Mouse (Mus musculus) myocyte (in vitro differentiated cells): Measurements from ENCODE around the gene Tns2. TPM values are rescaled to one million over a fixed set of nuclear protein-coding genes. Genes with fewer than 3 reads are reported as not detected.

Experiments
- H3K27me3 ChIP-seq: one replicate; pipeline ENCODE4 v1.6.1; 2011; ENCODE audit not compliant: control insufficient read depth, insufficient read depth, insufficient read length
- H3K36me3 ChIP-seq: one replicate; pipeline ENCODE4 v1.6.1; 2011; ENCODE audit not compliant: control insufficient read depth, insufficient read depth
- H3K4me2 ChIP-seq: one replicate; pipeline ENCODE4 v1.6.1; 2011; ENCODE audit warnings: low read depth, control low read depth
- H3K4me3 ChIP-seq: one replicate; pipeline ENCODE4 v1.5.1; 2011; ENCODE audit warnings: mild to moderate bottlenecking, control low read depth, moderate library complexity
- H3K79me2 ChIP-seq: one replicate; pipeline ENCODE4 v1.6.1; 2011; ENCODE audit not compliant: control insufficient read depth, insufficient read depth
- H3ac ChIP-seq: one replicate; pipeline ENCODE4 v1.6.1; 2011; ENCODE audit not compliant: control insufficient read depth, insufficient read length
- CEBPB ChIP-seq: IDR thresholded peaks from 2 replicates; pipeline ENCODE4 v1.6.1; 2011; ENCODE audit warnings: mild to moderate bottlenecking, moderate library complexity; ENCODE audit not compliant: poor library complexity, insufficient read depth, severe bottlenecking
- E2F4 ChIP-seq: IDR thresholded peaks from one replicate; pipeline ENCODE4 v1.6.1; 2011; ENCODE audit warnings: mild to moderate bottlenecking, control low read depth, moderate library complexity; ENCODE audit not compliant: insufficient read depth
- MAX ChIP-seq: IDR thresholded peaks from one replicate; pipeline ENCODE4 v1.6.1; 2011; ENCODE audit warnings: low read depth, mild to moderate bottlenecking, control low read depth
- MYOD1 ChIP-seq, 3 experiments: IDR thresholded peaks; one replicate each; pipeline ENCODE4 v1.6.1; 2011; ENCODE audit warnings: control low read depth in 2 of 3, low read depth in 2 of 3, mild to moderate bottlenecking in 2 of 3, moderate library complexity in 1 of 3; ENCODE audit not compliant: insufficient read length in 2 of 3, control insufficient read depth in 1 of 3
- MYOG ChIP-seq, 3 experiments: IDR thresholded peaks; one replicate each; pipeline ENCODE4 v1.6.1; 2011; ENCODE audit warnings: control low read depth in 2 of 3, low read depth in 2 of 3, mild to moderate bottlenecking in 2 of 3; ENCODE audit not compliant: insufficient read length in 2 of 3, control insufficient read depth in 1 of 3, insufficient read depth in 1 of 3
- POLR2A ChIP-seq: IDR thresholded peaks from one replicate; pipeline ENCODE4 v1.6.1; 2011; ENCODE audit warnings: low read depth, mild to moderate bottlenecking, control low read depth, moderate library complexity; ENCODE audit not compliant: insufficient read length
- POLR2AphosphoS2 ChIP-seq: IDR thresholded peaks from one replicate; pipeline ENCODE4 v1.6.1; 2011; ENCODE audit warnings: low read depth, control low read depth; ENCODE audit not compliant: insufficient read length
- REST ChIP-seq: IDR thresholded peaks from one replicate; pipeline ENCODE4 v1.6.1; 2011; ENCODE audit warnings: mild to moderate bottlenecking, control low read depth, moderate library complexity; ENCODE audit not compliant: insufficient read depth, insufficient read length
- SRF ChIP-seq: IDR thresholded peaks from one replicate; pipeline ENCODE4 v1.6.1; 2011; ENCODE audit warnings: low read depth; ENCODE audit not compliant: control insufficient read depth, insufficient read length
- TCF12 ChIP-seq: IDR thresholded peaks from one replicate; pipeline ENCODE4 v1.6.1; 2011; ENCODE audit warnings: mild to moderate bottlenecking, control low read depth; ENCODE audit not compliant: poor library complexity, insufficient read depth, severe bottlenecking
- TCF3 ChIP-seq: IDR thresholded peaks from one replicate; pipeline ENCODE4 v1.6.1; 2011; ENCODE audit warnings: low read depth, control low read depth; ENCODE audit not compliant: insufficient read length
- USF1 ChIP-seq: IDR thresholded peaks from one replicate; pipeline ENCODE4 v1.6.1; 2011; ENCODE audit warnings: low read depth, mild to moderate bottlenecking, control low read depth, moderate library complexity
- polyA plus RNA-seq: library from polyadenylated mRNA; unstranded; fragments of >200 nt; fragmentation: generic; extraction: Trizol; gene quantifications from one replicate; pipeline ENCODE4 v1.2.1, GENCODE M21; 2012; ENCODE audit warnings: missing spikeins

Gene Tns2
- polyA plus RNA-seq, 1 experiment, result 128 TPM

DNA sequence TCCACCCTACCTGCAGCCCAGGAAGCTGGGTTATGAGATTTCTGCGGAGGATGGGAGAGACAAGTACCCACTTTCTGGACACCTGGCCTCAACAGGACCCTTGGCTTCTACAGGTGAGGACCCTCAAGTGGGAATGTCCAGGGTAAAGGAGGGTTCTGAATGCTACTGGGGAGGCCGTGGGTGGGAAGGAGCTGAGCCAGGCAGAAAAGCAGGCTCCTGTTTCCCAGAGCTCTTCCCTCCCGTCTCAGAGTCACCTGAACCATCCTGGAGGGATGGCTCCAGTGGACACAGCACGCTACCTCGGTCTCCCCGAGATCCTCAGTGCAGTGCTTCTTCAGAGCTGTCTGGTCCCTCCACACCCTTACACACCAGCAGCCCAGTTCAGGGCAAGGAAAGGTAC, 12.0 kb downstream of the Tns2 start:
- no peaks in the 10 kb centered on the region for H3K27me3 ChIP-seq
- no peak overlapping the region for H3ac ChIP-seq
- H3K79me2 ChIP-seq, result peaks cover 9% of the 10 kb centered on the region
- TF ChIP-seq TCF3 (no peak), TCF12 (no peak), POLR2A (no peak), POLR2AphosphoS2 (peak; percentile 64)
- H3K4me2 ChIP-seq, result no peak overlapping the region
- H3K4me3 ChIP-seq, result no peak overlapping the region
- H3K36me3 ChIP-seq, result peaks cover 83% of the 10 kb centered on the region

DNA sequence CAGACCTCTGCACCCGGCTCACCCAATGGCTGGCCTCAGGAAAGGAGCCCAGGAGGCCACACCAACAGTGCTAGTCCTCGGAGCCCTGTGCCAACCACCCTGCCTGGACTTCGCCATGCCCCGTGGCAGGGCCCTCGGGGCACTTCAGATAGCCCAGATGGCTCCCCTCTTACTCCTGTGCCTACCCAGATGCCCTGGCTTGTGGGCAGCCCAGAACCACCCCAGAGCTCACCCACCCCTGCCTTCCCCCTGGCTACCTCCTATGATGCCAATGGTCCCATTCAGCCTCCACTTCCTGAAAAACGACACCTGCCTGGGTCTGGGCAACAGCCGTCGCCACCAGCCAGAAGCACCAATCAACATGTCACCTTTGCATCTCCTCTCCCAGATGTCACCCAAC, 12.6 kb downstream of the Tns2 start:
- peaks cover 78% of the 10 kb centered on the region for H3K36me3 ChIP-seq
- no peaks in the 10 kb centered on the region for H3K27me3 ChIP-seq
- H3K4me2 ChIP-seq, result no peak overlapping the region
- no peak overlapping the region for H3ac ChIP-seq
- TF ChIP-seq USF1, result no peak
- TF ChIP-seq MAX, result no peak
- TF ChIP-seq POLR2AphosphoS2, result peak; percentile 45
- no peak overlapping the region for H3K4me3 ChIP-seq
- peaks cover 6% of the 10 kb centered on the region for H3K79me2 ChIP-seq

DNA sequence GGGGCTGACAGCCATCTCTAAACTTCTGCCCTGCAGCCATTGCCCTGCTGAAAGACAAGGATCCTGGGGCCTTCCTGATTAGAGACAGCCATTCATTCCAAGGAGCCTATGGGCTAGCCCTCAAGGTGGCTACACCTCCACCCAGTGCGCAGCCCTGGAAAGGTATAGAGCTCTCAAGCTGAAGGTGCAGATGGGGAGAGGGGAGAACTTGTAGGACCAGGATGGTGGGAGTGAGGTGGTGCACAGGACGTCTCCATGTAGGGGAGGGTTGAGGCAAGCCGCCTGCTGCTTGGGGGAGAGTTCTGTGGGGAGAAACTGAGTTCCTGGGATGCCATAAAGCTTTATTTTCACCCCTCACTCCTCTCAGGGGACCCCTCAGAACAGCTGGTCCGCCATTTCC, 13.5 kb downstream of the Tns2 start:
- H3K27me3 ChIP-seq, result no peaks in the 10 kb centered on the region
- H3K4me3 ChIP-seq, result no peak overlapping the region
- peaks cover 77% of the 10 kb centered on the region for H3K36me3 ChIP-seq
- peak; percentile 85 for TF ChIP-seq POLR2AphosphoS2
- TF ChIP-seq TCF3, result no peak
- no peak overlapping the region for H3K4me2 ChIP-seq
- no peak overlapping the region for H3ac ChIP-seq
- H3K79me2 ChIP-seq, result peaks cover 6% of the 10 kb centered on the region

DNA sequence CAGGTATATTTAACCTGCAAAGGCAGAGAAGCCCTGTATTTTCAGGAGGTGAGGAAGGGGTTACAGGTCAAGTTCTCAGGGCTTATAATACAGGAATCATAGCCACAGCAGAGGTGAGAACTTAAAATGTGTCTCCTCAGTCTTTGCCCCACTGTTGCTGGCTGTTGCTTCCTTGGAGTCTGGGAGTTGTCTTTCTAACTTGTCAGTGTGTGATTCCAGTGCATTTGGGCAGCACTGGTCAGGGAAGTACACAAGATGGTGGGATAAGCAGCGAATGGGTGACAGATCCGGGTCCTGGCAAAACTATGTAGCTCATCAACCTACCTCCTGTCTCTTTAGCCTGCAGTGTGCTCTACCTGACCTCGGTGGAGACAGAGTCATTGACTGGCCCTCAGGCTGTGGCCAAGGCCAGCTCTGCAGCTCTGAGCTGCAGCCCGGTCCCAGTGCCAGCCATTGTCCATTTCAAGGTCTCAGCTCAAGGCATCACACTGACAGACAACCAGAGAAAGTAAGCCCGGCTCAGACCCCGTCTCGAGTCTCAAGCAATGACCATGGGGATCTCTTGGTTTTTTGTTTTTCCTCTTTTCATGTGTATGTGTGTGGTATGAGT, 14.5 kb downstream of the Tns2 start:
- Histone ChIP-seq H3K4me3 (no peak overlapping the region), H3K27me3 (no peaks in the 10 kb centered on the region), H3K79me2 (peaks cover 6% of the 10 kb centered on the region), H3K4me2 (no peak overlapping the region), H3K36me3 (peaks cover 66% of the 10 kb centered on the region), H3ac (no peak overlapping the region)
- peak; percentile 44 for TF ChIP-seq POLR2A
- no peak for TF ChIP-seq TCF12
- peak; percentile 85 for TF ChIP-seq POLR2AphosphoS2

DNA sequence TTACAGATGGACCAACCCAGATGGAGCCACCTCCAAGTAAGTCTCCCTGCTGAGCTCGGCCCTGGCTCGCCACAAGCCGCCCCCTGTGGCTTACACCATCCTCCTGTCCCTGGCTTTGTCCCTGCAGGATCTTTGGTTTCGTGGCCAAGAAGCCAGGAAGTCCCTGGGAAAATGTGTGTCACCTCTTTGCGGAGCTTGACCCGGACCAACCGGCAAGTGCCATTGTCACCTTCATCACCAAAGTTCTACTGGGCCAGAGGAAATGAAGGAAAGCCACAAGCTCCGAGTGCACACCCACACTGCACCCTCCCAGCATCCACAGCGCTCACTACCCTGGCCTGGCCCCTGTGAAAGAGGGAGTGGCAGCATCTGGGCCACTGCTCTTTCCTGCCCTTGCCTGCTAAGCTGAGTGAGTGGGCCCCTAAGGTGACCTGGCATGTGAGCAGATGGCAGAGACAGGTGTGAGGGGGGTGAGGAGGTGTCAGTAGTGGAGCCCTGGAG, 15.6 kb downstream of the Tns2 start:
- no peaks in the 10 kb centered on the region for H3K79me2 ChIP-seq
- H3K27me3 ChIP-seq, result no peaks in the 10 kb centered on the region
- H3ac ChIP-seq, result no peak overlapping the region
- no peak overlapping the region for H3K4me2 ChIP-seq
- H3K4me3 ChIP-seq, result no peak overlapping the region
- H3K36me3 ChIP-seq, result peaks cover 56% of the 10 kb centered on the region
- TF ChIP-seq MYOG (IDR thresholded peaks at IDR 0.05; ENCODE audit: control insufficient read depth in 1 of 3, insufficient read depth in 1 of 3, insufficient read length in 2 of 3, low read depth in 2 of 3), result no peak
- TF ChIP-seq POLR2AphosphoS2, result peak; percentile 87
- TF ChIP-seq REST, result no peak
- TF ChIP-seq TCF3, result no peak
- no peak for TF ChIP-seq SRF
- no peak for TF ChIP-seq TCF12
- no peak for TF ChIP-seq USF1
- no peak for TF ChIP-seq MAX
- no peak for TF ChIP-seq E2F4
- peak; percentile 44 for TF ChIP-seq POLR2A
- peak in 1 of 3 experiments; percentile 33 for TF ChIP-seq MYOD1 (IDR thresholded peaks at IDR 0.05; ENCODE audit: control insufficient read depth in 1 of 3, insufficient read length in 2 of 3, low read depth in 2 of 3)
- TF ChIP-seq CEBPB, result no peak

DNA sequence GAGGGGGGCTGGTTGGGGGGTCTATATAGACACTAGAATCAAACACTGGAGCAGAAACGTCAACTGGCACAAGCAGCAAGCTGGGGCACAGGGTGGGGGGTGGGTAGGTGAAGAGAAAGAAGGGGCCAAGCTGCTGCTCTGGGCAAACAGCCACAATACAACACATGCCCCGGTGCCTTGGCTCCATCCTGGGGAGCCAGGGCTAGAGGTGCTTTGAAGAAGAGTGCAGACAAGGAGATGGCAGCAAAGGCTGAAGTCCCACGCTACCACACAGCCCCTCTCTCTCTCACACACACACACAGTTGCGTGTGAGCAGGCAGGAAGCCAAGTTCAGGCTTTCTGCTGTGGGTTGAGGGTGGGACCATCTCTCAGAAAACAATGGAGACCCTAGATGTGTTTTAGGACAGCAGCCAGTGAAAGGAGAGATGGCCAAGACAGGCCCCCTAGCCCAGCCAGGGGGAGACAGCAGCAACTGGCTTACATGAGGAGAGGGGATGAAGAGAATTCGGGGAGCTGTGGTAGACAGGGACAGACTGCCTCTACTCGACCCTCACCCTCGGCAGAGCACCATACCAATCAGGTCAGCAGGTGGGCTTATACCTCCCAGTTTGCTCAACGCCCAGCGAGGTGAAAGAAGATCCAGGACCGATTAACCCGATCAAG, 16.7 kb downstream of the Tns2 start:
- Histone ChIP-seq H3K79me2 (no peaks in the 10 kb centered on the region), H3K4me2 (no peak overlapping the region), H3K27me3 (no peaks in the 10 kb centered on the region), H3K4me3 (no peak overlapping the region), H3ac (no peak overlapping the region), H3K36me3 (peaks cover 55% of the 10 kb centered on the region)
- peak; percentile 97 for TF ChIP-seq POLR2AphosphoS2
- TF ChIP-seq POLR2A, result peak; percentile 61
- no peak for TF ChIP-seq REST
